Mouse (Mus musculus): Measurements from ENCODE around the gene Pde4d.

Gene Pde4d

GRCm38 (mm10) chr13:108489825-108490224, 40.1 kb downstream of the Pde4d start:
- in situ Hi-C loops (cut with MboI, MseI), result loop anchor here (10.0 kb wide), 1 partner anchor 1145 kb away; no protein-coding TSS in a partner anchor

DNA sequence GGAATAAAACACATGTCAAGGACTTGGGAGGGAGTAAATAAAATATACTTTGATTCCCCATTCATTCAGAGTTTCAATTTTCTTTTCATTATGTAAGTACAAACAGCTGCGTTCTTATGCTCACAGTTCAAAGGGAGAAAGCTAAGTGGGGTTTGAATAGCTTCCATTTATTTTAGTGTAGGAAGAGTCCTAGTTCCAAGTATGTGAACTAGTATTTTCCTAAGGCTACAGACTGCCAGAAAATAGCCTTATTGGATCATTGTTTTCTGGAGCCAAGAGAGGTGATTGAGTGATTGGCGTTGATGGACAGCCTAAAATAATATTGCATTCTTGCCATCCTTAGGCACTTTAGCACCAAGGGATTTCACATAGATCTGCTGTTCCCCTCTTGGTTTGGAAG, 41.1 kb downstream of the Pde4d start:
- in situ Hi-C loops (cut with MboI, MseI), result no loop called here

DNA sequence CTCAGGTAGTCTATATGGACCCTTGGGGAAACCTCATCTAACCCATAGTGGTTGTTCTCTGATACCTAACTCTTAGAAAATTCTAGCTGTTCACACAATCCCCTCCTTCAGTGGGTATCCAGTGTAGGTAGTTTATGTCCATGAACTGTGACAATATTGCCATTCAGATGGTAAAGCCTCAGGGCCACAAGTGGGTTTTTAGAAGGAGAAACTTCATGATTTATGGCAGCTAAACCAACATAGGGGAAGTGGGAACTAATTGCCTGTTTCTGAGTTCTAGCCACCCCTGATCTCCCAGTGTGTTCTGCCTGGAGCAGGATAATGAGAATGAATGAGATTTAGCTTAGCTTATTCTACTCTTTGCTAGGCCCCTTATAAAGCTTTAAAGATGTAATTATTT, 43.1 kb downstream of the Pde4d start:
- in situ Hi-C loops (cut with MboI, MseI), result no loop called here

- in situ Hi-C loops (cut with MboI, MseI), result no loop called here
These were observed 44.6 kb downstream of the Pde4d start for GRCm38 (mm10) chr13:108494365-108494764.

DNA sequence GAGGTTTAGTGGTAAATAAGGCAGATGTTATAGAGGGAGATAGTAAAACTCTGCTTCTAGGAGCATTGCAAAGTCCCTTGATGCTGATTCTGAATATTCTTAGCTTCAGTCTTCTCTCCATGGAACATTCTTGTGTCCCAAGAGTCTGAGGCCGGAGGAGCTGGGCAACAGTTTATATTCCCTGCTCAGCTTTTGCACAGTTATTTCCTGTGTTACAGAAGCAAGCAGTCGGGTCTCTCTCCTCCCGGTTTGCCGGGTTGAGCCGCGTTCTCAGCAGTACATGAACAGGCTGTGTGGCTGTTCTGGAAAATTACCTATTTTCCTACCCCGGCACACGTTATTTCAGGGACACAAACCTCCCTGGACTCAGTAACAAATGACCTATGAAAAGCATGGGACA, 48.0 kb downstream of the Pde4d start:
- in situ Hi-C loops (cut with MboI, MseI), result no loop called here

DNA sequence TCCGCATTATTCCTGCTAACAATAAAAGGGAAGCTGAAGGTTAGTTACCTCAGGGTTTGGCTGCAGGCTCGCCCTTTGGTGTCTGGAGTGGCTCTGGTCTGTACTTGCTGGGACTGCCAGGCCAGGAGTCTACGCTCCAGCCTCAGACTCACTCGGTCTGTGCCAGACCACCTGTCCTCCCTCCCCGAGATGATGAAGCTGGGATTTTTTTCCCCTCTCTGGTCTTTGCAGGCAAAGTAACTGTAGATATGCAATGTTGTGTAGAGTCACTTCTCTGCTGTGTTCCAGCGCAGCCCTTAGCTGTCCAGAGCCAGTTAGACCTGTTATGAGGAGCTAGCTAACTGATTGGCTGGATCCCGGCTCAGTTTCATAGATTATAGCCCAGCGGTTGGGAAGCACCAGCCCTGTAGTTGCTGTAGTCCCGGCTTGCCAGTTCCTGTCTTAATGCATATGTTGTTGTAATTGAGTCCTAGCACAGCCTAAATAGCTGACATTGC, 48.5 kb downstream of the Pde4d start:
- in situ Hi-C loops (cut with MboI, MseI), result no loop called here

- in situ Hi-C loops (cut with MboI, MseI), result no loop called here
These were observed 49.1 kb downstream of the Pde4d start for GRCm38 (mm10) chr13:108498773-108499313.

DNA sequence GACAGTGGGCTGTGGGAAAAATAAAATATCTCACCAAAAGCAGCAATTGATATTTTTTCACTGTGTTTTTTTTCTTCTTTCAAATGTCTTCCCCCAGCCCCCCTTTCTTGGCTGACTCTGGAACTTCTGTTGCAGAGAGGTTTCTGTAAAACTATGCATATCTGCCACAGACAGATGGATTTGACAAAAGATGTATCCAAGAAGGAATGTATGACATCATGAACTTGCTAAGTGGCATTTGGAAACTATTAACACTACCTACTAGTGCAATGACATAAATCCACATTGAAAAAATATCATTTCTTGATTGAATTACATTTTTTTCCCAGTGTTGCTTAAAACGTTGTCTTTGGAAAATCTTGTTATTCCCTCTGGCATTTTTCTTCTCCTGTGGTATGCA, 51.6 kb downstream of the Pde4d start:
- in situ Hi-C loops (cut with MboI, MseI), result no loop called here

DNA sequence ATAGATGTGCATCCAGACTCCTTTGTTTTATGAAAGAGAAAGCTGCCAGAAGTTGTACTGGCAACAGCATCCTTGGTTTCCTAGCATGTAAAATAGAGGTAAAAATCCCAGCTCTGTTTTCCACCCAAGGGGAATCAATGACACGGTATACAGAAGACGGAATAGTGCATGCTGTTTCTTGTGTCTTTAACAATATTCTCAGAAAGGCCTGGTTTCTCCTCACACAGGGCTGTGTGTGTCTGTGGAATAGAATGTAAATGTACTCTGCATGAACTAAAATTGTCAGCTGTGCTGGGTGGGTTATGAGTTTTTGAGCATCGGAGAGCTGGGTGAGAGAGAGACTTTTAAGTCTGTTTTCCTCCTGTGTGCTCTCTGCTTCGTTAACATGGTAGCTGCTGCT, 74.8 kb downstream of the Pde4d start:
- in situ Hi-C loops (cut with MboI, MseI), result no loop called here

DNA sequence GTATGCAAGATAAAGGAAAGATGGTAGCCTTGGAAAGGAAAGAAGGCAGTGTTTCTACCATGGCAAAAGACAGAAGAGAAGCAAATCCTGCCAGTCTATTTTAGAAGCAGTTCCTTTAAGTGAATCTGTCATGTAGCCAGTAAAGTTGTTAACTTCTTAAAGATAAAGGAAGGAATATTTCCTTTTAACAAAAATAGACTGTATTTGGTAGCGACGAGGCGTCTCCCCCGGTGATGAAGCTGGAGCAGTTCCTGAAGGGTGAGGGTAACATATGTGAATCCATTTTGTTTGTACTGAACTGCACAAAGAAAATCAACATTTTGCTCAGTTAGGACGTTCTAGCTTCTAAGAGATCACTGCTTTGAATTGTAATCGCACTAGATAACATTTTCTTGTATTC, 75.2 kb downstream of the Pde4d start:
- in situ Hi-C loops (cut with MboI, MseI), result no loop called here

- in situ Hi-C loops (cut with MboI, MseI), result no loop called here
These were observed 76.7 kb downstream of the Pde4d start for GRCm38 (mm10) chr13:108526258-108527007.

DNA sequence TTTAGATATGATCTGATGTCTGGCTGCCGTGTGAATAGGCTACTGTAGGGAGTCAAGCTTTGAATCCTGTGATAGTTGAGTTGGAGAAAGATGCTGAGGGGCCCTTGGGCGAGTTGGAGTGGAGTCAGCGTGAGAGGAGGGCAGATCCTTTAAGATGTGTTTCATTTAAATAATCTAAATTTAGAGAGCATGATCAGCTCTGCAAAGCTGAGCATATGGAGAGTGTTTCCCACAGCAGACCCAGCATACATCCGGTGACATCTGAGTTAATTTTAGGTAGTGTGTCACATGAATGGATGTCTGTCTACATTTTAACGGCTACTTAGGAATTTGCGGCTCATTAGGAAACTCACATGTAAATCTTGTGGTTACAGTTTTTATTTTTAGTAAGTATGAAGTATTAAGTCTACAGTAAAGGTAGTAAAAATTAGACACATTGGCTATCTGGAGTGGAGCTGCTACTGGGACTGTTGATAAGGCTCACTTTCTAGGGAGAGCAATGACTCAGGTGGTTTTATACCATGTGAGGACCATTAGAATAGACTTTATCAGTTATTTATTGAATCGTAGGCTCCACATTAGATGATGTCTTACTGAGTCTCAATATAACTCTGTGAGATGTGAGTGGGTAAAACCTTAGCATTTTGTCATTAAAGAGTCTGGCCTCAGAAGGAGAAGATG, 77.5 kb downstream of the Pde4d start:
- in situ Hi-C loops (cut with MboI, MseI), result no loop called here

- in situ Hi-C loops (cut with MboI, MseI), result no loop called here
These were observed 78.6 kb downstream of the Pde4d start for GRCm38 (mm10) chr13:108528343-108528742.

- in situ Hi-C loops (cut with MboI, MseI), result no loop called here
These were observed 83.1 kb downstream of the Pde4d start for GRCm38 (mm10) chr13:108532875-108533274.

DNA sequence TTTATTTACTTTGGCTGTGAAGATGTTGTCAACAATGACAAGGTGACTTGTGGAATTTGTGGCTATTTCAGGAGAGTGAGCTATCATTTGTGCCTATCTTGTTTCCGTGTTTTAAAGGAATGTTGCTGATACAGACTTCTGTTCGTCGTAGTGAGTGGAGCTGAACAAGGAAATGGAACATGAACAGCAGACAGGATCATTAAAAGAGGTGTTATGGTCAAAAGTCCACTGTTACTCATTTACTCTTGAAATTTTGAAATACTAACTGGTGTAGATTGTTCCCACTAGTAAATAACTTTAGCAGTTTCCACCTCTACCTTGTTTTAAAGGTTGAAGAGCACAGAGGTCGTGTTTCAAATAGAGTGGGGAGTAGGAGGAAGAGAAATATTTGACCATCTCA, 86.7 kb downstream of the Pde4d start:
- in situ Hi-C loops (cut with MboI, MseI), result no loop called here

- in situ Hi-C loops (cut with MboI, MseI), result no loop called here
These were observed 87.2 kb downstream of the Pde4d start for GRCm38 (mm10) chr13:108536951-108537350.

GRCm38 (mm10) chr13:108538760-108539369, 89.1 kb downstream of the Pde4d start:
- in situ Hi-C loops (cut with MboI, MseI), result no loop called here

- in situ Hi-C loops (cut with MboI, MseI), result no loop called here
These were observed 91.7 kb downstream of the Pde4d start for GRCm38 (mm10) chr13:108541488-108541887.

- in situ Hi-C loops (cut with MboI, MseI), result no loop called here
These were observed 92.6 kb downstream of the Pde4d start for GRCm38 (mm10) chr13:108542342-108542761.

DNA sequence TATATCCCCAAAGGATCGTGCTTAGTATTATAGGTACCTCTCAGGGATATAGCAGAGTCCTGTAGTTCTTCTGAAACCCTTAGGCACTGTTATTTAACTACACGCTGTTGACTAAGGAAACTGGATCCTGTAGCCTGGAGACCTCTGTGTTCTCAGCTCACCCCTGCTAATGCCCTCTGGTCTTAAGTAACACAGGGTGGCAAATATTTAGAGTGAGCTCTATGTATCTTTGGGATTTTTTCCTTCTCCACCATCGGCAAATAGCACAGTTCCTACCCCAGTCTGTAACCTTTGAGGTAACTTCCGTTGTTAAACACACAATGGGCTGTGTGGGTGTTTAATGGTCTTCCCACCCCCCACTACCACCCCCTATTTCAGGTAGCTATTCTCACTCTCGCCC, 102.5 kb downstream of the Pde4d start:
- in situ Hi-C loops (cut with MboI, MseI), result no loop called here

GRCm38 (mm10) chr13:108552995-108553394, 103.2 kb downstream of the Pde4d start:
- in situ Hi-C loops (cut with MboI, MseI), result no loop called here

DNA sequence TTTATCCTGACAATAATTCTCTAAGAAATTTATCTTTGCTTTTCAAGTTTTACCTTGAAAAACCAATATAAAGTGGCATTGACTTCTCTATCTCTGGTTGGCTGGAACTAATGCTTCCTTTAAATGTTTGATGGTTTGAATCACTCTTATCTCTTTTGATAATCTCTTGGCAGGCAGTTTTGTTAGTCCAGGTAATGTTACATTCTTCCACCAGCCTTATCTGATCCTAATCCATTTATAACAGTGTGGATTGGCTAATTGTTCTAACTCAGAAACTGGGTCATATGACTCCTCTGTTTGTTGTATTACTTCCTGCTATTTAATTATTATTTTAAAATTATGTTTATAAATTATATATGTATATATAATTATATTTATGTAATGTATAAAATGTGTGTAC, 105.2 kb downstream of the Pde4d start:
- in situ Hi-C loops (cut with MboI, MseI), result loop anchor here (5.0 kb wide), 1 partner anchor 888 kb away; no protein-coding TSS in a partner anchor

Measured in regulatory T cell (primary cell).